In the genomic region with DNA sequence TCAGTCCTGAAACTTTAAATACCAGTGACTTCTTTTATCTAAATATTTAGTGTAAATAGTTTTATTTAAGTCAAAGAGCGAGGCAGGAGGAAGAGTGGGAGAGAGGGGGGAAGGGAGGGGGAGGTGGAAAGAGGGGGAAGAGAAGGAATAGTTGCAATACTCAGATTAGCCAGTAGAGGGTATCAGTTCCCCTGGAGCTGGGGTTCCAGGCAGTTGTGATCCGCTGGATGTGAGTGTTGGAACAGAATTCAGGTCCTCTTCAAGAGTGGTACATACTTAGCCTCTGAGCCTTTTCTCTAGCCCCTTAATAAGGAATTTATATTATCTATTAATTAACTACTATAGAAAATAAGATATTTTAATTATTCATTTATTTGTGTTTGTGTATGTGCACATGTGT, we compare ENCODE assay signal across 11 mouse cellular contexts.
DNase-seq lines count a peak whose midpoint lies in the region; ATAC-seq and TF ChIP-seq lines count a peak whose summit lies in the region.
"Had no signal": no experiment of that assay in that cellular context is flagged by ENCODE, and none has a peak within 500 bp of the region (broad histone marks: within the 10 kb centered on the region; RNA-seq: fewer than 3 reads in every experiment).

No protein-coding gene starts in this region.

- no peak overlapping the region for H3K9ac ChIP-seq in embryonic facial prominence, embryonic 11.5 days (replicated peaks; ENCODE audit: low read length)
- H3K9ac ChIP-seq in liver, postnatal 0 days (replicated peaks), result no peak overlapping the region
- H3K9ac ChIP-seq in liver, embryonic 12.5 days, result no peak overlapping the region
- H3K9ac ChIP-seq in MEL (ENCODE audit: control insufficient read depth, low read depth, low read length, poor library complexity, severe bottlenecking), result no peak overlapping the region
- no peak overlapping the region for H3K9ac ChIP-seq in kidney, embryonic 15.5 days
- H3K9ac ChIP-seq: liver, embryonic 13.5 days had no signal

- no peaks in the 10 kb centered on the region for H3K4me1 ChIP-seq in embryonic facial prominence, embryonic 11.5 days (ENCODE audit: control insufficient read depth, insufficient read depth, low read length)
- peaks cover 30% of the 10 kb centered on the region for H3K4me1 ChIP-seq in embryonic facial prominence, embryonic 10.5 days
- peaks cover 24% of the 10 kb centered on the region; the same call in 1 of the 2 replicates for H3K4me1 ChIP-seq in liver, postnatal 0 days (ENCODE audit: insufficient read depth)
- peaks cover 20% of the 10 kb centered on the region for H3K4me1 ChIP-seq in liver, embryonic 12.5 days
- H3K4me1 ChIP-seq in MEL (ENCODE audit: control insufficient read depth in 1 of 2, insufficient read depth in 2 of 2, low read length in 2 of 2), result no peaks in the 10 kb centered on the region
- H3K4me1 ChIP-seq in kidney, embryonic 15.5 days, result peaks cover 27% of the 10 kb centered on the region

- H3K27me3 ChIP-seq in embryonic facial prominence, embryonic 11.5 days (ENCODE audit: control insufficient read depth, insufficient read depth, low read length), result no peaks in the 10 kb centered on the region
- H3K27me3 ChIP-seq in embryonic facial prominence, embryonic 10.5 days (replicated peaks; ENCODE audit: low read depth, poor library complexity, severe bottlenecking), result no peaks in the 10 kb centered on the region
- H3K27me3 ChIP-seq in liver, postnatal 0 days (ENCODE audit: insufficient read depth, low read length), result no peaks in the 10 kb centered on the region
- no peaks in the 10 kb centered on the region for H3K27me3 ChIP-seq in liver, embryonic 12.5 days (replicated peaks)
- H3K27me3 ChIP-seq in MEL (ENCODE audit: control insufficient read depth in 1 of 2, insufficient read depth in 2 of 2, low read length in 2 of 2), result no peaks in the 10 kb centered on the region
- no peaks in the 10 kb centered on the region for H3K27me3 ChIP-seq in kidney, embryonic 15.5 days
- H3K27me3 ChIP-seq: liver, embryonic 13.5 days had no signal

- peak; percentile 80 for TF ChIP-seq RAD21 in MEL (IDR thresholded peaks at IDR 0.05; ENCODE audit: low read depth, low read length)

- peak; percentile 61 for TF ChIP-seq CTCF in liver, postnatal 0 days (IDR thresholded peaks at IDR 0.05; ENCODE audit: low read depth)
- peak; percentile 65 to 78 (median 76) for TF ChIP-seq CTCF in MEL (IDR thresholded peaks at IDR 0.05 in 2 of 3, conservative IDR thresholded peaks at IDR 0.05 in 1 of 3; ENCODE audit: control insufficient read depth in 1 of 3, insufficient read depth in 1 of 3, low read depth in 2 of 3, low read length in 3 of 3, poor library complexity in 1 of 3, severe bottlenecking in 1 of 3)

- no peak overlapping the region for H3K4me2 ChIP-seq in embryonic facial prominence, embryonic 11.5 days (ENCODE audit: low read depth, low read length)
- H3K4me2 ChIP-seq in liver, postnatal 0 days (ENCODE audit: low read depth, low read length), result no peak overlapping the region
- H3K4me2 ChIP-seq in liver, embryonic 12.5 days, result no peak overlapping the region
- H3K4me2 ChIP-seq in kidney, embryonic 15.5 days, result no peak overlapping the region
- H3K4me2 ChIP-seq: liver, embryonic 13.5 days had no signal

- peak; percentile 63 for DNase-seq in embryonic facial prominence, embryonic 11.5 days (ENCODE audit: low spot score)
- DNase-seq in embryonic facial prominence, embryonic 10.5 days (ENCODE audit: low spot score), result no peak
- DNase-seq in liver, postnatal 0 days, result no peak
- DNase-seq in MEL (ENCODE audit: low read depth, low spot score), result peak; percentile 60
- DNase-seq in mesoderm, embryonic 11.5 days (ENCODE audit: low read depth, low spot score), result peak; percentile 55
- no peak for DNase-seq in urinary bladder, postnatal 10 days (ENCODE audit: low spot score)
- DNase-seq: liver, embryonic 13.5 days had no signal

- no peak overlapping the region for H3K4me3 ChIP-seq in embryonic facial prominence, embryonic 11.5 days (ENCODE audit: low read depth, low read length)
- no peak overlapping the region for H3K4me3 ChIP-seq in embryonic facial prominence, embryonic 10.5 days
- no peak overlapping the region for H3K4me3 ChIP-seq in liver, postnatal 0 days (ENCODE audit: low read depth, low read length)
- H3K4me3 ChIP-seq in liver, embryonic 12.5 days, result no peak overlapping the region
- H3K4me3 ChIP-seq in MEL (ENCODE audit: control insufficient read depth in 1 of 2, insufficient read depth in 1 of 2, low read depth in 2 of 2, low read length in 2 of 2), result no peak overlapping the region
- no peak overlapping the region for H3K4me3 ChIP-seq in kidney, embryonic 15.5 days (replicated peaks)
- H3K4me3 ChIP-seq: hindbrain, embryonic 10.5 days; liver, embryonic 13.5 days; myocyte had no signal

- no peaks in the 10 kb centered on the region for H3K79me2 ChIP-seq in MEL (ENCODE audit: control insufficient read depth, insufficient read depth, low read length, poor library complexity)

- H3K36me3 ChIP-seq in embryonic facial prominence, embryonic 11.5 days (replicated peaks; ENCODE audit: control insufficient read depth, insufficient read depth, low read depth, low read length), result no peaks in the 10 kb centered on the region
- H3K36me3 ChIP-seq in embryonic facial prominence, embryonic 10.5 days (replicated peaks), result no peaks in the 10 kb centered on the region
- H3K36me3 ChIP-seq in liver, postnatal 0 days (replicated peaks; ENCODE audit: insufficient read depth, low read length), result no peaks in the 10 kb centered on the region
- H3K36me3 ChIP-seq in liver, embryonic 12.5 days, result no peaks in the 10 kb centered on the region
- H3K36me3 ChIP-seq in MEL (ENCODE audit: control insufficient read depth in 1 of 2, insufficient read depth in 2 of 2, low read length in 2 of 2), result no peaks in the 10 kb centered on the region
- no peaks in the 10 kb centered on the region for H3K36me3 ChIP-seq in kidney, embryonic 15.5 days
- H3K36me3 ChIP-seq: hindbrain, embryonic 10.5 days; liver, embryonic 13.5 days had no signal

- H3K9me3 ChIP-seq in embryonic facial prominence, embryonic 11.5 days (replicated peaks; ENCODE audit: control insufficient read depth, low read length), result no peaks in the 10 kb centered on the region
- no peaks in the 10 kb centered on the region for H3K9me3 ChIP-seq in embryonic facial prominence, embryonic 10.5 days
- no peaks in the 10 kb centered on the region for H3K9me3 ChIP-seq in liver, postnatal 0 days (ENCODE audit: low read length)
- no peaks in the 10 kb centered on the region for H3K9me3 ChIP-seq in liver, embryonic 12.5 days (replicated peaks)
- no peaks in the 10 kb centered on the region for H3K9me3 ChIP-seq in MEL (replicated peaks; ENCODE audit: insufficient read depth, low read length)
- H3K9me3 ChIP-seq in kidney, embryonic 15.5 days (replicated peaks), result no peaks in the 10 kb centered on the region
- H3K9me3 ChIP-seq: hindbrain, embryonic 10.5 days; liver, embryonic 13.5 days had no signal

- 71% methylated on average over 2 of the region's 2 CpGs for WGBS in embryonic facial prominence, embryonic 11.5 days
- WGBS in embryonic facial prominence, embryonic 10.5 days, result 69% methylated on average over 2 of the region's 2 CpGs
- 81% methylated on average over 2 of the region's 2 CpGs for WGBS in liver, postnatal 0 days (ENCODE audit: insufficient replicate concordance)
- WGBS in liver, embryonic 12.5 days (ENCODE audit: insufficient replicate concordance), result 62% methylated on average over 2 of the region's 2 CpGs
- WGBS in kidney, embryonic 15.5 days, result 93% methylated on average over 2 of the region's 2 CpGs

- no peak for TF ChIP-seq EP300 in liver, postnatal 0 days (IDR thresholded peaks at IDR 0.05; ENCODE audit: low read depth)
- no peak for TF ChIP-seq EP300 in MEL (IDR thresholded peaks at IDR 0.05; ENCODE audit: low read depth in 1 of 2, low read length in 2 of 2)

- TF ChIP-seq POLR2A in MEL (IDR thresholded peaks at IDR 0.05; ENCODE audit: control insufficient read depth in 1 of 2, insufficient read depth in 1 of 2, low read depth in 1 of 2, low read length in 2 of 2, poor library complexity in 1 of 2), result no peak

- ATAC-seq in embryonic facial prominence, embryonic 11.5 days (replicated peaks; ENCODE audit: insufficient number of reproducible peaks, low FRiP score, low TSS enrichment, low read depth), result no peak
- ATAC-seq in liver, postnatal 0 days, result no peak
- no peak for ATAC-seq in liver, embryonic 12.5 days
- ATAC-seq in kidney, embryonic 15.5 days (replicated peaks; ENCODE audit: low FRiP score), result no peak

- H3K27ac ChIP-seq in embryonic facial prominence, embryonic 11.5 days (replicated peaks; ENCODE audit: low read depth, low read length), result no peak overlapping the region
- H3K27ac ChIP-seq in embryonic facial prominence, embryonic 10.5 days (replicated peaks), result no peak overlapping the region
- no peak overlapping the region for H3K27ac ChIP-seq in liver, postnatal 0 days (ENCODE audit: low read depth)
- no peak overlapping the region for H3K27ac ChIP-seq in liver, embryonic 12.5 days
- no peak overlapping the region for H3K27ac ChIP-seq in MEL (ENCODE audit: control insufficient read depth, low read depth, low read length)
- no peak overlapping the region for H3K27ac ChIP-seq in kidney, embryonic 15.5 days
- H3K27ac ChIP-seq: liver, embryonic 13.5 days had no signal

TF ChIP-seq in MEL, 35 proteins besides CTCF, POLR2A, EP300 and RAD21:
- TF ChIP-seq TAL1 (IDR thresholded peaks at IDR 0.05; ENCODE audit: low read length) (no peak), UBTF (IDR thresholded peaks at IDR 0.05; ENCODE audit: borderline replicate concordance, insufficient read depth, low read depth, low read length) (no peak), SMC3 (IDR thresholded peaks at IDR 0.05; ENCODE audit: low read depth, low read length) (peak; percentile 90), ZC3H11A (IDR thresholded peaks at IDR 0.05; ENCODE audit: low read depth, low read length) (peak; percentile 73), MAZ (IDR thresholded peaks at IDR 0.05; ENCODE audit: low read depth, low read length) (0 out of 2 replicates have a peak, but pooled peaks have one; percentile 50)

Comparison
In these comparisons a context has a peak if more than half of its experiments do, and no peak if none do; other contexts are left out.
1. DNase-seq: peak in embryonic facial prominence, embryonic 11.5 days (single experiment), MEL (single experiment) and mesoderm, embryonic 11.5 days (single experiment); none in embryonic facial prominence, embryonic 10.5 days (single experiment), liver, postnatal 0 days (single experiment) and urinary bladder, postnatal 10 days (single experiment).